Mouse (Mus musculus): ENCODE data around the gene Ifna6. TPM values are rescaled to one million over a fixed set of nuclear protein-coding genes. Genes with fewer than 3 reads are reported as not detected.

The Ifna6 gene
- total and polyA plus RNA-seq, 2 experiments from 2014 or later, result not detected

DNA sequence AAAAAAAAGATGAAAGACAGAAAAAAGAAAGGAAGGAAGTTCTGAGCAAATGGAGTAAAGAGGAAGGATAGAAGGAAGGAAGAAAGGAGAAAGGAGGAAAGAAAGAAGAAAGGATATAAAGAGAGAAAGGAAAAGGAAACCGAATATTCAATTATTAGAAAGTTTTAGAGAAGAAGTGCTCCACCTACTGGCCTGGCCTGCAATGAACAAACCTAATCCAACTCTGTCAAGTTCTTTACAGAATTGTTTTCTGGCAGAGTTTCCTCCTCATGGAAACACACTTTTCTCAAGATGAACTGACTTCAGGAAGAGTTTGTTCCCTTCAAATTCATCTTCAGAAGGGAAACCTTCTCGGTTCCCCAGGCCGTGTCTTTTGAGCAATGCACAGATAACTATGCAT, 11.6 kb downstream of the Ifna6 start:
- H3K9ac ChIP-seq (replicated peaks; ENCODE audit: low read length, poor library complexity, severe bottlenecking), result no peak overlapping the region
- H3K4me3 ChIP-seq (ENCODE audit: low read depth, low read length), result no peak overlapping the region
- DNase-seq (ENCODE audit: low spot score) (peak; percentile 21), ATAC-seq (ENCODE audit: low FRiP score) (no peak)
- no peak overlapping the region for H3K4me2 ChIP-seq (ENCODE audit: low read depth, low read length, poor library complexity, severe bottlenecking)
- 53% methylated on average over 3 of the region's 3 CpGs for WGBS
- H3K9me3 ChIP-seq (ENCODE audit: low read length), result no peaks in the 10 kb centered on the region
- H3K4me1 ChIP-seq (ENCODE audit: insufficient read depth, low read length), result no peaks in the 10 kb centered on the region
- H3K27me3 ChIP-seq (ENCODE audit: insufficient read depth, low read length), result no peaks in the 10 kb centered on the region
- no peak overlapping the region for H3K27ac ChIP-seq (ENCODE audit: low read depth, low read length)
- peak; percentile 71 for TF ChIP-seq CTCF (IDR thresholded peaks at IDR 0.05)
- H3K36me3 ChIP-seq (ENCODE audit: insufficient read depth, low read length), result no peaks in the 10 kb centered on the region

DNA sequence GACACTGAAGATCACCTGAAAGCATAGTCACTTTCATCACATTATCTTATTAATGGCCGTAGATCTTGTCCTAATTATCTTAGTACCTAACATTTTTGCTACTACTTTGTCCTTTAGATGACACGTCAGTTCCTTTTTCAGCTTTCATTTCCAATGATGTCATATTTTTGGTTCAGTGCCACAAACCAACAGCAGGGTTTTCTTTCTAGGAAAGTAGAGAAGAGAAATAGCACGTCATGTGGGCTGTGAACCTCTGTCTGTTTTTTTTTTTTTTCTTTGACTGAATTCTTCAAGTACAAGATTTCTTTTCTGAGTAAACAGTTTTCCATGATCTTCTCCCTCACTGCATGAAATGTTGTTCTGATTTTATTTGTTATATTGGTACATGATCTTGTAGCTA, 12.8 kb downstream of the Ifna6 start:
- H3K9me3 ChIP-seq (ENCODE audit: low read length), result no peaks in the 10 kb centered on the region
- DNase-seq (ENCODE audit: low spot score) (no peak), ATAC-seq (ENCODE audit: low FRiP score) (no peak)
- no peak for TF ChIP-seq CTCF (IDR thresholded peaks at IDR 0.05)
- no peaks in the 10 kb centered on the region for H3K4me1 ChIP-seq (ENCODE audit: insufficient read depth, low read length)
- H3K36me3 ChIP-seq (ENCODE audit: insufficient read depth, low read length), result no peaks in the 10 kb centered on the region
- whole genome bisulfite sequencing, result 86% methylated on average over 3 of the region's 3 CpGs
- no peak overlapping the region for H3K27ac ChIP-seq (ENCODE audit: low read depth, low read length)
- H3K27me3 ChIP-seq (ENCODE audit: insufficient read depth, low read length), result no peaks in the 10 kb centered on the region
- H3K9ac ChIP-seq (replicated peaks; ENCODE audit: low read length, poor library complexity, severe bottlenecking), result no peak overlapping the region
- no peak overlapping the region for H3K4me3 ChIP-seq (ENCODE audit: low read depth, low read length)
- no peak overlapping the region for H3K4me2 ChIP-seq (ENCODE audit: low read depth, low read length, poor library complexity, severe bottlenecking)

DNA sequence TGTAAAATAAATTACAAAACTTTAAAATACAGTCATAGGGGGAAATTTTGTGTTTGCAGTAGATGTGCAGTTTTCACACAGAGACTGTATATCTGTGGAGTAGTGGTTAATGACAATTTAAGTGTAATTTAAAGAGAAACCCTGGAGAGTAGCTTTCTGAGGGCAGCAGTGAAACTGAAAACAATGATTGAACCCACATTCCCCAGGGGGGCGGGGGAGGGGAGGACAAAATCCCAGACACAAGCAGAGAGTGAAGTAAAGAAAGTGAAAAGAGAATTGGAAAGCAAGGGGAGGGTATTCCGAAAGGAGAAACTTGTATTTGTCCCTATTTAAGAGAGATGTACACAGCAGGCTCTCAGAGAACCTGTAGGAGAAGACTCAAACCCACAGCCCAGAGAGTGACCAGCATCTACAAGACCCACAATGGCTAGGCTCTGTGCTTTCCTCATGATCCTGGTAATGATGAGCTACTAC, 14.3 kb downstream of the Ifna6 start, which contains the start of gene Ifna4:
Ifna4 (plus strand) TSS at position 424 of the 474 bp plus-strand sequence.
- no peak within 1 kb of the TSS for H3K4me3 ChIP-seq (ENCODE audit: low read depth, low read length)
- no peak for DNase-seq (ENCODE audit: low spot score)
- no peak for TF ChIP-seq CTCF (IDR thresholded peaks at IDR 0.05)
- H3K9me3 ChIP-seq (ENCODE audit: low read length), result no peaks in the 10 kb centered on the region
- H3K4me1 ChIP-seq (ENCODE audit: insufficient read depth, low read length), result no peaks in the 10 kb centered on the region
- no peaks in the 10 kb centered on the region for H3K36me3 ChIP-seq (ENCODE audit: insufficient read depth, low read length)
- WGBS, result 41% methylated on average over 2 of the region's 2 CpGs
- no peak for ATAC-seq (ENCODE audit: low FRiP score)
- no peak within 1 kb of the TSS for H3K9ac ChIP-seq (replicated peaks; ENCODE audit: low read length, poor library complexity, severe bottlenecking)
- H3K27me3 ChIP-seq (ENCODE audit: insufficient read depth, low read length), result no peaks in the 10 kb centered on the region
- H3K27ac ChIP-seq (ENCODE audit: low read depth, low read length), result no peak within 1 kb of the TSS
- no peak within 1 kb of the TSS for H3K4me2 ChIP-seq (ENCODE audit: low read depth, low read length, poor library complexity, severe bottlenecking)

DNA sequence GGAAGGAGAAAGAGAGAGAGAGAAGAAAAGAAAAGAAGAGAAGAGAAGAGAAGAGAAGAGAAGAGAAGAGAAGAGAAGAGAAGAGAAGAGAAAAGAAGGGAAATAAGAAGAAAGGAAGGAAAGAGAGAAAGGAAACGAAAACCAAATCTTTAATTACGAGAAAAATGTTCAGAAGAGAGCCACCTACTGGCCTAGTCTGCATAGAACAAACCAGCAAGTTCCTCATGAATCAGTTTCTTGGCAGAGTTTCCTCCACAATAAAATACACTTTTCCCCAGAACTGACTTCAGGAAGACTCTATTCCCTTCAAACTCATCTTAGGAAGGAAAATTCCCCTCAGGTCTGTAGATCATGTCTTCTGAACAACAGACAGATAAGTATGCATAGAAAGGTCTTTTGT, 18.1 kb downstream of the Ifna6 start:
- Histone ChIP-seq H3K4me1 (ENCODE audit: insufficient read depth, low read length) (no peaks in the 10 kb centered on the region), H3K27ac (ENCODE audit: low read depth, low read length) (no peak overlapping the region), H3K27me3 (ENCODE audit: insufficient read depth, low read length) (no peaks in the 10 kb centered on the region), H3K9ac (replicated peaks; ENCODE audit: low read length, poor library complexity, severe bottlenecking) (no peak overlapping the region), H3K4me2 (ENCODE audit: low read depth, low read length, poor library complexity, severe bottlenecking) (no peak overlapping the region), H3K36me3 (ENCODE audit: insufficient read depth, low read length) (no peaks in the 10 kb centered on the region), H3K4me3 (ENCODE audit: low read depth, low read length) (no peak overlapping the region), H3K9me3 (ENCODE audit: low read length) (no peaks in the 10 kb centered on the region)
- DNase-seq (ENCODE audit: low spot score) (no peak), ATAC-seq (ENCODE audit: low FRiP score) (no peak)
- 55% methylated on average over 2 of the region's 2 CpGs for WGBS
- peak; percentile 42; the same call in 1 of the 2 replicates for TF ChIP-seq CTCF (IDR thresholded peaks at IDR 0.05)

DNA sequence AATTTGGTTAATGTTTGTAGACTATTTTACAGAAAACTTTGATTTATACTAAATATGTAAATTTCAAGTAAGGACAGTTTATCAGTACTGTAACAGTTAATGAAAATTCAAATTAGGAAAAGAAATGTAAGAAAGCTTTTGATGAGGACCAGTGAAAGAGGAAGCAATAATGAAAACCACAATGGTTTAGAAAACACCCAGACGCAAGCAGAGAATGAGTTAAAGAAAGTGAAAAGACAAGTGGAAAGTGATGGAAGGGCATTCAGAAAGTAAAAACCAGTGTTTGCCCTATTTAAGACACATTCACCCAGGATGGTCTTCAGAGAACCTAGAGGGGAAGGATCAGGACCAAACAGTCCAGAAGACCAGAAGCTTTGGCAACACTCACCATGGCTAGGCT, 22.5 kb downstream of the Ifna6 start, which contains the start of gene Ifna1:
Ifna1 (plus strand) TSS at position 390 of the 400 bp plus-strand sequence.
- ATAC-seq (ENCODE audit: low FRiP score) (no peak), DNase-seq (ENCODE audit: low spot score) (no peak)
- H3K36me3 ChIP-seq (ENCODE audit: insufficient read depth, low read length), result no peaks in the 10 kb centered on the region
- no peak within 1 kb of the TSS for H3K9ac ChIP-seq (replicated peaks; ENCODE audit: low read length, poor library complexity, severe bottlenecking)
- no peak within 1 kb of the TSS for H3K27ac ChIP-seq (ENCODE audit: low read depth, low read length)
- H3K4me1 ChIP-seq (ENCODE audit: insufficient read depth, low read length), result no peaks in the 10 kb centered on the region
- H3K9me3 ChIP-seq (ENCODE audit: low read length), result no peaks in the 10 kb centered on the region
- TF ChIP-seq CTCF (IDR thresholded peaks at IDR 0.05), result no peak
- H3K27me3 ChIP-seq (ENCODE audit: insufficient read depth, low read length), result no peaks in the 10 kb centered on the region
- no peak within 1 kb of the TSS for H3K4me3 ChIP-seq (ENCODE audit: low read depth, low read length)
- WGBS, result 66% methylated on average over 1 of the region's 1 CpGs
- H3K4me2 ChIP-seq (ENCODE audit: low read depth, low read length, poor library complexity, severe bottlenecking), result no peak within 1 kb of the TSS

DNA sequence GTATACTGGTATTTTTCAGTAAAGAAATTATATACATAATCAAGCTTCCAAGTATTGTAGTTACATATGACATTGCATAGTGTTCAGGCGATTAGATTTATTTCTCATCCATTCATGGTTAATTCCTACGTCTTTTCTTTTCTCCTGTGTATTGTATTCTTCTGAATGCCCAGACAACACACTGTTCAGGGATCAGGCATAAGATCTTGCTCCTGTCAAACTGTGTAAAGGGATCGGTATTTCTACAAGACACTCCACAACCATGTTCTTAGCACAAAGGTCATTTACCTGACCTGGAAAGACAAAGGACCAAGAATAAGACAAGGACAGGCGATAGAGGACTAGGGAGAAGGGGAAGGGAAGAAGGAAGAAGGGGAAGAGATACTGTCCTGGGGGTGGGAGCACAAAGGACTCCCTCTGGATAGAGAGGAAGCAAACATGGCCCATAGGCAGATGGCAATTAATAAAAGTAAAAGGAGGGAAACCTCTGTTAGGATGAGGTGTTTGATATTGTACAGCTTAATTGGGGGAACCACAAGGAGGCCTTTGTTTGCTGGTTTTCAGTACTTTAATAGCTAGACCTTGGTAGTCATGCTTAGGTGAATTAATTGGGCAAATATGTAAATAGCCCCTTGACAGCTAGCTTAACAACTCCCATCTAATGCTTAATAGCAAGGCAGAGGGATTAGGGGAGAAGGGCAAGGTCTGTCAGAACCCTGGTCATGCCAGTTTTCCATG, 24.0 kb downstream of the Ifna6 start:
- Histone ChIP-seq H3K9me3 (ENCODE audit: low read length) (no peaks in the 10 kb centered on the region), H3K27me3 (ENCODE audit: insufficient read depth, low read length) (no peaks in the 10 kb centered on the region), H3K36me3 (ENCODE audit: insufficient read depth, low read length) (no peaks in the 10 kb centered on the region), H3K4me3 (ENCODE audit: low read depth, low read length) (no peak overlapping the region), H3K4me1 (ENCODE audit: insufficient read depth, low read length) (no peaks in the 10 kb centered on the region), H3K4me2 (ENCODE audit: low read depth, low read length, poor library complexity, severe bottlenecking) (no peak overlapping the region), H3K27ac (ENCODE audit: low read depth, low read length) (no peak overlapping the region), H3K9ac (replicated peaks; ENCODE audit: low read length, poor library complexity, severe bottlenecking) (no peak overlapping the region)
- ATAC-seq (ENCODE audit: low FRiP score) (no peak), DNase-seq (ENCODE audit: low spot score) (no peak)
- no peak for TF ChIP-seq CTCF (IDR thresholded peaks at IDR 0.05)
- 28% methylated on average over 4 of the region's 4 CpGs for WGBS
